Mouse (Mus musculus) layer of hippocampus, postnatal 14 days (tissue): ENCODE measurements around the gene Cdx2. TPM values are rescaled to one million over a fixed set of nuclear protein-coding genes. Genes with fewer than 3 reads are reported as not detected.

Experiments used
- DNase-seq, 2 experiments: peaks; one replicate each; pipeline ENCODE4 v3.0.0; 2021 to 2022; ENCODE audit warnings: low spot score in 2 of 2, mixed read lengths in 1 of 2
- total RNA-seq, 2 experiments: library from RNA; stranded (reverse); gene quantifications; 2 replicates each; pipeline ENCODE4 v1.2.3; 2021

Gene Cdx2
- total RNA-seq, 2 experiments from 2014 or later: not detected

DNA sequence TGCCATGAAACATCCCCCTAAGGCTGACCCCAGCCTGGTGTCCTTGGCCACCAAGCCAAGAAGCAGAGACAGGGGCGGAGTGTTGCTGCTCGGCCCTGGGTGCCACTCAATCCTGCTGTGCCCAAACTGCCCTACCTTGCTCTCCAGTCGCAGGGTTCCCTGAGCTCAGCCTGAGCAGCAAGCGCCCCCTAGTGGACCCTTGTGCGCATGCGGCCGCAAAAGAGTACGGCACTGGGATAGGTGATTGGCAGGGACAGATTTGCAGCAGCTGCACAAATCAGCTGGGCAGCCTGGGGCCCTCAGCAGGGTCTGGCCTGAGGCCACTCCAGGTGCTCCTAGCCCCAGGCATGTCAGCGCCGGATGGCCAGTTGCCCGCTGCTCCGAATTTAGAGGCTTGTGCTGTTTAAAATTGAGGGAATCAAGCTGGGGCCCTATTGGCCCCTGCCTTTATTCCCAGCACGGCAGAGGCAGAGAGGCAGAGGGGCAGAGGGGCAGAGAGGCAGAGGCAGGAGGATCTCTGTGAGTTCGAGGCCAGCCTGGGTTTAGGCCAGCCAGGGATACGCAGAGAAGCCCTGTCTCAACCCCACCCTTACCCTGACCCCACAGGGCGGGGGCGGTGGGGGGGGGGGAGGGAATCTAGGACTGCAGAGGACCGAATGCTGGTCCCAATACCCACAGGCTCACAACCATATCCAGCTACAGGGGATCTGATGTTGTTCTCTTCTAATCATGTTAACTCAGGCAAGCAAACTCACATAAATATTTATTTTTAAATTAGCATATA is 13.8 kb downstream of the Cdx2 start:
- peak in 1 of 2 experiments; percentile 44 for DNase-seq

DNA sequence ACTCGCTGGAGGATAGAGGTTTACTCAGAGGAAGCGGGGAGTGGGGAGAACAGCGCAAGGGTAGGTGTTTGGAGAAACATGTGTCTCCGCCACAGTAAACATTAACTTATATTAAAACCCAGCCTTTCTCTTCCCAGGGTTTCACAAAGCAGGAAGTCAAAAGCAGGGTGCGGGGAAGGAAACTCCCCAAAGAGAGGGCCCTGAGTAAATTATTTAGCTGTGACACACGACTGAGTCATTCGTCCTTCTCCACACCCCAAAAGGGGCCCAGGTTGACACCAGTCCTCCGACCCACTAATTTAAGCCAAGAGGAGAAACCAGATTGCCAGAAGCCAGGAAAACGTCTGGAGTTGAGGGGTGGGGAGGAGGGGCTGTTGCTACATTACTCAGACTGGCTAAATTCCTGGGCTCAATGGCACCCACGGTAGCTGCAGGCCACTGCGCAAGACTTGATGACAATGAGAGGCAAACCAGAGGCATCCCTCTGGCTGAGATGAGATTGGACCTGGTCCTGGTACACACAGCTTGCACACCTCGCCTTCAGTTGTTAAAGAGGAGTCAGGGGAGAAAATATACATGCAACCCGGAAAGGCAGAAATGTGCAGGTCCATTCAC is 14.5 kb downstream of the Cdx2 start:
- DNase-seq: no peak

DNA sequence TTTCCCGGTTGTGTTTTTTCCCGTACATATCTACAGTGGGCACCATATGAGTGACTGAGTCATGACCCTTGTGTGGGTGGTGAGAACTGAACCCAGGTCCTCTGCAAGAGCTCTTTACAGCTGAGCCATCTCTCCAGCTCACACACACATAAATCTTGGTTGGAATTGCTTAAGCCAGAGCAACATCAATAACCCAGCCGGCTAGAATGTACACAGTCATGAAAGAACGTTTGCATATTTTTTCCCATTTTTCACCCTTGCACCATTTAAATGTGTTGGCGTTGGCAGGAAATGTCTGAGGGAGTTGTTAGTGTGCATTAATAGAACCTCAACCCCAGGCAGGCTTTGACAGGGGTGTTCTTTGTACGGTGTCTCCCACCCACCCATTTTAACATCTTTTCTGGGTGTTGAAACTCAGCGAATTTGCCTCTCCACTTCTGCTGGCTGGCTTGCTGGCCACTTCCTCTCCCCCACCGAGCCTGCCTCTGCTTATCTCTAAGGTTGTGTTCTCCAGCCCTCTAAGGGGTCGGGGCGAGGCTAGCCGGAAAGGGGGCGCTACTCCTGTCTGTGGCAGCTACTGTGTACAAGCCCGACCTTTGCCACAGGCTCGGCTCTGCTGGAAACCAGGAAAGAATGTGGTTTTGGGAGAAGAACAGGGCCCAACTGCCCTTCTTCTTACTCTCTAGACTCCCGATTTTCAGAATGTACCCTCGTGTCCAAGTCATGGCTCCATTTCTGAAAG is 15.1 kb downstream of the Cdx2 start:
- DNase-seq: no peak

DNA sequence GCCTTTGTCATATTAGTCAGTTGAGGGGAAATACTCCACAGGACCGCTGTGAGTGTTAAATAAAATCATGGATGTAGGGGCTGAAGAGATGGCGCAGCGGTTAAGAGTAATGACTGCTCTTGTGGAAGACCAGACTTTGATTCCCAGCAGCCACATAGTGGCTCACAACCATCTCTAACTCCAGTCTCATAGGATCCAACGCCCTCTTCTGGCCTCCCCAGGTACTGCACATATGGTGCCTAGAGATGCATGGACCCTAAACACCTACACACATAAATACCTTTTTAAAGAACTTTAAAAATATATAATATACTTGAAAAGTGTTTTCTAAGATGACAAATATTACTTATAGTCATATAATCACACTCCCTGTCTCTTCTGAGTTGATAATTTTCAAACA is 22.7 kb downstream of the Cdx2 start:
- DNase-seq: no peak

DNA sequence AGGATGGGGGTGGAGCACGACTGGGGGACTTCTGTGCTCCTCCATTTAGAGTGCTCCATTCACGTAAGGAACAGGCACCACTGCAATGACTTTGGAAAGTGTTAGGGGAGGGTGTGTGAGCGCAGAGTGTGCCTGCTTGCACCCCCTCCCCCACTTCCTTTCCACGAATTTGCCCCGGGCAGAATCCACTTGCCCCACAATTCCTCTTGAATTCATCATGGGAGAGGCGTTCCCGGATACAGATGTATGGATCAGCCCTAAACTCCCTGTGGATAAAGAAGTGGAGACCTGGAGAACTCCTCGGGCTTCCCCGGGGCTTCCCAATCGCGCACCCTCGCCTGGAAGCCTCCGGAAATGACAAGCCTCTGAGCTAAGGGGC is 29.5 kb downstream of the Cdx2 start:
- no peak for DNase-seq

DNA sequence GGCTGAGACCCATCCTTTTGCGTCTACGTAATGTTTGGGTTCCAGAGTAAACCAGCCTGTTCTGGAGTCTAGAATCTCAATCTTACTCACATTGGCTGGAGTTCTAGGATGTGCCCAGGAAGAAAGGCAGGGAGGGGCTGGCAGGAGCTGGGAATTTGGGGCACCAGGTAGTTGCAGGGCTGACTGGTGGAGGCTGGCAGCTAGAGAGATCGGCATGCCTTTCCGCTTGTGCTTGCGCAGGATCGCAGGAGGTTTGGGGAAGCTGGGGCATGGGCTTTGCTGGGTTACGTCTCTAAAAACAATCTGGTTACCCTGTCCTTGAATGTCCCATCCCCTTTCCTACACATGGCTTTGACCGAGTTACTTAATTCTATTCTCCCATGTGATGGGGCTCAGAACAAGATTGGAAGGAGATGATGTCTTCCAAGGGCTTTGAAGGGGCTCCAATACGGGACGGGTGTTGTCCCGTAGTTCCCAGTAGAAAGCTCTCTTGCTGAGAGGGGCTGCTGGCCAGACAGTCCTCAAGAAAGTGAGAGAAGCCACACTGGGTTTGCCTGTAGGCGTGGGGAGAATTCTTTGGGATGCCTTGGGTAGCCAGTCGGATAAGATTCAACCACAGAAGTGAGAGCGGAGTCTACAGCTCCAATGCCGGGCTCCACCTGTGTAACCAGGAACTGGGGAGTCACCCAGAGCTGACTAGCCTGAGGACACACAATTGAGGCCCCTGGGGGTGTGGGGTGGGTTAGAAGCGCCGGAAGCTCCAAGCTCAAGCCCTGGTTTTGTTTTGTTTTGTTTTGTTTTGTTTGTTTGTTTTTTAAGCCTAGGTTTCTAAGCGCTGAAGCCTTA is 30.1 kb downstream of the Cdx2 start:
- no peak for DNase-seq

DNA sequence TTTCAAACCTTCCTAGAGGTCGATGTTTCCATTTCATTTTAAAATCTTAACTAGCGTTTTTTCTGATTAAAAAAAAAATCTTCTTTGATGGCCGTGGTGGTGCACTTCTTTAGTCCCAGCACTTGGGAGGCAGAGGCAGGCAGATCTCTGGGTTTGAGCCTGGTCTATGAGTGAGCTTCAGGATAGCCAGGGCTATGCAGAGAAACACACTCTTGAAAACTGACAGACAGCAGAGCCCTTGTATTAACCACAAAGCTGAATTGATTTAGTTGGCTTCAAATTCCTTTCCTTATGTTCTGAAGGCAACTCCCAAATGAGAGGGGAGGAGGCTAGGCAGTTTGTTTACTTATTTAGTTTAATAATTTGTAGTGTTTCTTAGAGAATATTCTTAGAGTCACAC is 31.3 kb downstream of the Cdx2 start:
- DNase-seq: no peak

DNA sequence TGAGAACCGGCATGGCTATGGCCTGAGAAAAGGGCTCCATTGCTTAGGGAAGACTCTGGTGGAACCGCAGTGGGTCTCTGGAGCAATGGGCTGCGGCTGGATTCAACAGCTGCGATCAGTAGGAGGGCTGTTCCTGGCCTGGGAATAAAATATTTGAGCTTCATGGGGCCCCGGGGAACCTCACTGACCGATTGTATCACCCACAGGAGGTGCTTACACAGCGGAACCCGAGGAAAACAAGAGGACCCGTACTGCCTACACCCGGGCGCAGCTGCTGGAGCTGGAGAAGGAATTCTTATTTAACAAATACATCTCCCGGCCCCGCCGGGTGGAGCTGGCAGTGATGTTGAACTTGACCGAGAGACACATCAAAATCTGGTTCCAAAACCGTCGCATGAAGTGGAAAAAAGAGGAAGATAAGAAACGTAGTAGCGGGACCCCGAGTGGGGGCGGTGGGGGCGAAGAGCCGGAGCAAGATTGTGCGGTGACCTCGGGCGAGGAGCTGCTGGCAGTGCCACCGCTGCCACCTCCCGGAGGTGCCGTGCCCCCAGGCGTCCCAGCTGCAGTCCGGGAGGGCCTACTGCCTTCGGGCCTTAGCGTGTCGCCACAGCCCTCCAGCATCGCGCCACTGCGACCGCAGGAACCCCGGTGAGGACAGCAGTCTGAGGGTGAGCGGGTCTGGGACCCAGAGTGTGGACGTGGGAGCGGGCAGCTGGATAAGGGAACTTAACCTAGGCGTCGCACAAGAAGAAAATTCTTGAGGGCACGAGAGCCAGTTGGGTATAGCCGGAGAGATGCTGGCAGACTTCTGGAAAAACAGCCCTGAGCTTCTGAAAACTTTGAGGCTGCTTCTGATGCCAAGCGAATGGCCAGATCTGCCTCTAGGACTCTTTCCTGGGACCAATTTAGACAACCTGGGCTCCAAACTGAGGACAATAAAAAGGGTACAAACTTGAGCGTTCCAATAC is 32.6 kb downstream of the Cdx2 start:
- DNase-seq: no peak

DNA sequence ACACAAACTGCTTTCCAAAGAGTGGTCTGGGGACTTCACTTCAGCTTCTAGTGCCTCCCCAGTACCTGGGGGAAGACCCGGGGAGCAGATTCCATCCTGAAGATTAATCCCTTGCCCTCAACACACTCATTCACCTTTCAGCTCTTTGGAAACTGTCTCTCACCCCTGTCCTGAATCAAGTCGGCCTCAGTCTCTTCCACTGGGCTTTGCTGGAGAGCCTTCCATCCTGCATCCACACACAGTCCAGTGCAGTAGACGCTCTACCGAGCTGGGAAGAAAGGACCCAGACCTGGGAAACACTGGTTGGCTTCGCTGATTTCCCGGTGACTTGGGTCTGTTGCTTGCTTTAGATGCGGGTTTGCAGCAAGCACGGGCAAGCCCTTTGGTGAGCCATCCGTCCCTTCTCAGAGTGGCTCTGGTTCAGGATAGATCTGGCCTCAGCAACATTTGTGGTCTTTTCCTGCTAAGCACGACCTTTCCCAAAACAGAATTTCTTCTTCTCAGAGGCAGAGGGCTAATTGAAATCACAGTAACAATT is 34.2 kb downstream of the Cdx2 start:
- no peak for DNase-seq

DNA sequence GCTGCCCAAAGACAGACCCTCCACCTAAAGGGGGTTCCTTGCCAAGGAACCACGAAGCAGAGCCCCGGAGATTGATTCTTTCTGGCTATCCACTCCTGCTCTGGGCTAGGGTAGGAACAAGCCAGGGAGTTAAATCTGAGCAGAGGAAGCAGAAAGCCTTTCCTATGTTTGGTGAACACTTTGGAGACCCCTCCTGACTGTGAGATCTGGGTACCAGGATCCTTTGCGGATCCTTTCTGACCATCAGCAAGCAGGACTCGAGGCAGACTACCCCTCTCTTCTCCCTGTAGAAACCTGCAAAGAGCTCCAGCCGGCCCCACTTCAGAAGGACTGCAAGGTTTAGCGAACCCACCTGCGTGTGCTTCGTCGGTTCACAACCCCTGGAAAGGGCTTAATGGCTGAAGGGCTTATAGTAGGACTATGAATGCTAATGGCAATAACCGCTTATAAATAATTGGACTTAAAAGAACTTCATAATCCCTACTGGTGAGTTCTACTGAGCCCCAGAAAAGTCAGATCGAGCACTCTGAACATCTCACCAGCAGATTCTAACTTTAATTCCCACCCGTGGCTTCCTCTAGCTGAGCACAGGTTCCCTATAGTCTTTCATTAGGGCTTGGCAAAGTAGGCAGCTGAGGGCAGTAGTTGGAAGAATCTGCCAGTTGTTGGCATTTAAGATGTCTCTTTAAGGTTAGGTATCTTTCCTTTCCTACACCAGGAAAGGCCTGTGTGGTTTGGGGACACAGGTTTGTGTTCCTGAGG is 34.8 kb downstream of the Cdx2 start:
- no peak for DNase-seq

DNA sequence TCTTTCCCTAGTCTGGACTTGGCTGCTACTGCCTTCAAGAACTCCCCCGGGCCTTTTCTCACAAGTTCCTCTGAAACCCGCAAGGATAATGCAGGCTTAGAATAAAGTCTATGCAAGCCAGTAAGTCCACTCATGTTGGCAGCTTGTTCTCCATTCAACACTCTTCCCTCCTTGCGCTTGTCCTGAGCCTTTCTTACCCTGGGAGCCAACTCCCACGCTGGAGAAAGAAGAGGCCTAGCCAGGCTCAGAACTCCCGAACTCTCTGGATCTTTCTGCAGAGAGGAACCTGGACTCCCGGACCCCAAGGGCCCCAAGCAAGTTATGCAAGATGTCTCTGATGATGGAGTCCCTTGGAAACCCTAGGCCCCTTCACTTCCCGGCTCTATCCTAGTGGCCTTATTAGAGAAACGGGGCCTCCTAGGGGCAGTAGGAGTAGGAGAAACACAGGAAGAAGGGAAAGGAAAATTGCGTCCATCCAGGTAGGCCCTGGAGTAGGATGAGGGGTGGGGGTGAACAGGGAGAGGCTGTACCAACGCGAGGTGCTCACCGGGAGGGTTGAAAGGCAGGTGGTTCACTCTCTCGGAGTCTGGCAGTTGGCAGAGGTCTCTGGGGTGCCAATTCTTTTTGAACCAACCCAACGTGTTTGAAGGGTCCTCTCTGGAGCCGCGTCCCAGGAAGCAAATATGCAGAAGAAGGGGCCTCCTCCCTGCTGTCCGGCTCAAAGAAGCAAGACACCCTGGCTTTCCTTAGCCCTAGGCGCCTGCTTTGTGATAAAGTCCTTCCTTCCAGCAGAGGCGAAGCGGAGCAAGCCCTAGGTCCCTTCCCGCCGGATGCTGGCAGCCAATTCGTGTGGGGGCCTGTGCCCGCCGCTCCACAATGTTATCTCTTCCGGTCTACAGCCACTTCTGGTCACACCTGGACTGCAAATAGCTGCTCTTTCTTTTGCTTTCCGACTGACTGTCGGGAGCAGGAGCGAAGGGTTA is 36.1 kb downstream of the Cdx2 start:
- DNase-seq: no peak

DNA sequence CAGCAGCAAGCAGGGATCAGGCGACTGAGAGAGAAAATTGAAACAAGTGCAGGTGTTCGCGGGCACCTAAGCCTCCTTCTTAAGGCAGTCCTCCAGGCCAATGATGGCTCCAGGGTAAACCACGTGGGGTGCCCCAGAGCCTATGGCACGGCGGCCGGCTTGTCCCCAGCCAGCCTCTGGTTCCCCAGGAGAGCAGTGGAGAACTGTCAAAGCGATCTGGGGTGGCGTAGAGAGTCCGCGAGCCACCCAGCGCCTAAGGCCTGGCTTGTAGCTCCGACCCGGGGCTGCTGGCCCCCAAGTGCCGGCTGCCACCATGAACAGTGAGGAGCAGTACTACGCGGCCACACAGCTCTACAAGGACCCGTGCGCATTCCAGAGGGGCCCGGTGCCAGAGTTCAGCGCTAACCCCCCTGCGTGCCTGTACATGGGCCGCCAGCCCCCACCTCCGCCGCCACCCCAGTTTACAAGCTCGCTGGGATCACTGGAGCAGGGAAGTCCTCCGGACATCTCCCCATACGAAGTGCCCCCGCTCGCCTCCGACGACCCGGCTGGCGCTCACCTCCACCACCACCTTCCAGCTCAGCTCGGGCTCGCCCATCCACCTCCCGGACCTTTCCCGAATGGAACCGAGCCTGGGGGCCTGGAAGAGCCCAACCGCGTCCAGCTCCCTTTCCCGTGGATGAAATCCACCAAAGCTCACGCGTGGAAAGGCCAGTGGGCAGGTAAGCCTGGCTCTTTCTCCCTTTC is 37.0 kb downstream of the Cdx2 start, which contains the start of gene Pdx1:
Gene Pdx1 (plus strand): TSS at position 34 of the 747 bp plus-strand sequence.
- no peak for DNase-seq

DNA sequence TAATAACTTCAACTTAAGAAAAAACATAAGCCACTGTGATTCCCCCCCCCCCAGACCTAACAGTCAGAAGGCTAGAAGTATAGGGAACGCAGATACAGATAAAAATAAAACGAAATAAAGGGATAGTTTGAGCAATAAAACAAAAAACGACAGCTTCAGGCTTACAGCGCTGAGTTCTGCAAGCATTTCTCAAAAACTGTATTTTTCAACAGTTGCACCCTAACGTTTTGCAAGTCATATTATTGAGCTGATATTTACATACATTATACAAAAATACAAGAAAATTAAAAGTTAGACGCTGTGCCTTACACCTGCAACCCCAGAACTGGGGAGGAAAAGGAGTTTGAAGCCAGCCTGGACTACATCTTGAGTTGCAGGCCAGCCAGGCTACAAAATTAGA is 37.7 kb downstream of the Cdx2 start:
- no peak for DNase-seq

DNA sequence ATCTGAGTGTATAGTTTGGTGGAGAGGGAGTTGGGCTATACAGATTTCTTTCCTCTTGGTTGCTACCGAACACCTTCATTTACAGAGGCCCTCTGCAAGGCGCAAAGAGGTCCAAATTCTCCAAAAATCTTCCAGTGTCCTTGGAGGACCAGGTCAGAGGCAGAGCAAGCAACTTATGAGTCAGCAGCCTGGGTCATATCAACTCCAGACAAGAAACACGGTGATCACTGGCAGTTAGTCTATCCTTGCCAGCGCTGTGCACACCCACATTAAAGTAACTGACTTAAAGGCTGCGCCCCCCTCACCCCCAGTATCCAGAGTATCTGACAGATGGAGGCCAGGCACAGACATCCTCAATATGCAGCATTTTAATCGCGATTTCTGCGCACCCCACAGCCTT is 38.3 kb downstream of the Cdx2 start:
- no peak for DNase-seq

DNA sequence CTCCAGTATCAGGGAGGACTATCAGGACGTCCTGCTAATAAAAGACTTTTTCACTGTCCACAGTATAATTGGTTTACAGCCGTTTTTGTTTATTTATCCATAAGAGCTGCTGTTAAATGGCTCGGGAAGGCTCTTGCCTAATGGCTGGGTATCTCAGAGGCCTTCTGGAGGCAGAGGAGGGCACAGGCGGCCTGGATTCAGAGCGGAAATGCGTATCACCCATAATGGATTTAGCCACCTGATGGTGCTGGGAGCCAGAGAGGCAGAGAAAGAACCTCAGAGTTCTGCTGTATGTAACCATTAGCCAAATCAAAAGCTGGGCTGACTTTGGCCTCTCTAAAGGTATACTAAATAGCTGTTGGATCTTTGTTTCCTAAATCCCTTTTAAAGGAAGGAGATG is 39.6 kb downstream of the Cdx2 start:
- no peak for DNase-seq

DNA sequence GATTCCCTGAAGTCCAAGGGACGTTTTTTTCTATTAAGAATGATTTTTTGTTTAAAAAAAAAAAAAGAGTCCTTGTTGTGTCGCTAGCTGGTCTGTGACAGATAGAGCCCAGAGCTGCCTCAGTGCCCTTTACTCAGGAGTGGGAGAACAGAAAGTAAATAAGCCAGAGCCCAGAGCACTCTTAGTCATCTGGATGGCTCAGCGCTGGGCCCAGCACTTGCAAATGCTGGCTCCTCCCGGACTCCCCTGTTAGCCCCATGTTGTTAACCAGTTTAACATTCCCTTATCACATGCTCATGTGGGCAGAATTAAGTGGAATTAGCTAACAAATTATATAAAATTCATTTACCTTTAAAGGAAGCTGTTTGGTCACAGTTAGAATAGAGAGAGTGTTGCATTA is 43.1 kb downstream of the Cdx2 start:
- DNase-seq: no peak

DNA sequence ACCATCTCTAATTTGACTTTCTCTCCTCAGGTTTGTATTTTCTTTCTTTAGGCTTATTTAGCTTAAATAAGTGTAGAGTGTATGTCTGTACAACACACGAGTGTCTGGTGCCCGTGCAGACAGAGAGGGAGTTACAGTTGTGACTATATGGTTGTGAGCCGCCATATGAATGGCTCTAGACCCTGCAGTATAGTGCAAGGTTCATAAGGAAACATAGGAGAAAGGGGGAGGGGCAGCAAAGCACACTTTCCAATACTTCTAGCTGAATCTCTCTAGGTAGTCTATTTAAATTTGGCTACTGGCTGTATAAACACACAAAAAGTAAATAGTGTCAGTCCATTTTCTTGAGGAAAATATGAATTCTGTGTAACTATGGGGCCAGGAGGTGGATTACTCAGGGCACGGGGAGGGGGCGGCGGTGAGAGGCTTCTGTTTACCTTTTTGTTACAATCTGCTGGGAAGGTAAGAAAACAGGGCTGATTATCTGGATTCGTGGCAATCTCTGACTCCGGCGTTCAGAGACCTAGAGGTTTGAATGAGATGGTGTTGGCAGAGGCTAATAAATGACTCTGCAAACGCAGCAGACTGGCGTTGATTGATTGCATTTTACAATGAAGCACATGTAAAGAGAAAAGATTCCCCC is 45.0 kb downstream of the Cdx2 start:
- no peak for DNase-seq
